Mouse (Mus musculus): ENCODE measurements at regions not wholly inside any gene's neighbourhood (a gene's known extent, or its start where the extent isn't known, plus 50 kb on each side); places are given as distances from the start of the nearest gene placed in this dataset.

GRCm38 (mm10) chr1:157705364-157705763 is 198.8 kb downstream of the Sec16b start:
- H3K9ac ChIP-seq: no peak overlapping the region
- 41% methylated on average over 4 of the region's 4 CpGs for WGBS
- H3K27me3 ChIP-seq (replicated peaks): no peaks in the 10 kb centered on the region
- H3K4me2 ChIP-seq: no peak overlapping the region
- H3K4me1 ChIP-seq (replicated peaks): peaks cover 4% of the 10 kb centered on the region; the same call in 1 of the 2 replicates
- no peak overlapping the region for H3K4me3 ChIP-seq
- no peaks in the 10 kb centered on the region for H3K36me3 ChIP-seq
- no peak overlapping the region for H3K27ac ChIP-seq (ENCODE audit: poor library complexity, severe bottlenecking)
- no peaks in the 10 kb centered on the region for H3K9me3 ChIP-seq (replicated peaks)
- no peak for ATAC-seq (ENCODE audit: insufficient number of reproducible peaks, low FRiP score)

GRCm38 (mm10) chr1:157707256-157707655 is 200.7 kb downstream of the Sec16b start:
- H3K27me3 ChIP-seq (replicated peaks): no peaks in the 10 kb centered on the region
- no peak overlapping the region for H3K9ac ChIP-seq
- 79% methylated on average over 2 of the region's 2 CpGs for WGBS

GRCm38 (mm10) chr1:157709117-157709516 is 202.6 kb downstream of the Sec16b start:
- WGBS: 83% methylated on average over 6 of the region's 6 CpGs
- peaks cover 4% of the 10 kb centered on the region; the same call in 1 of the 2 replicates for H3K4me1 ChIP-seq (replicated peaks)
- no peak overlapping the region for H3K9ac ChIP-seq
- H3K4me3 ChIP-seq: no peak overlapping the region
- H3K27me3 ChIP-seq (replicated peaks): no peaks in the 10 kb centered on the region
- H3K4me2 ChIP-seq: no peak overlapping the region
- no peak overlapping the region for H3K27ac ChIP-seq (ENCODE audit: poor library complexity, severe bottlenecking)
- ATAC-seq (ENCODE audit: insufficient number of reproducible peaks, low FRiP score): no peak
- no peaks in the 10 kb centered on the region for H3K36me3 ChIP-seq
- no peaks in the 10 kb centered on the region for H3K9me3 ChIP-seq (replicated peaks)

More at GRCm38 (mm10) chr1:157707256-157707655, 200.7 kb downstream of the Sec16b start:
- Histone ChIP-seq H3K4me1 (replicated peaks) (peaks cover 4% of the 10 kb centered on the region; the same call in 1 of the 2 replicates), H3K36me3 (no peaks in the 10 kb centered on the region), H3K4me2 (no peak overlapping the region), H3K4me3 (no peak overlapping the region), H3K27ac (ENCODE audit: poor library complexity, severe bottlenecking) (no peak overlapping the region), H3K9me3 (replicated peaks) (no peaks in the 10 kb centered on the region)
- ATAC-seq (ENCODE audit: insufficient number of reproducible peaks, low FRiP score): no peak

GRCm38 (mm10) chr1:157710870-157711269 is 204.3 kb downstream of the Sec16b start:
- no peak for ATAC-seq (ENCODE audit: insufficient number of reproducible peaks, low FRiP score)
- no peaks in the 10 kb centered on the region for H3K27me3 ChIP-seq (replicated peaks)
- no peak overlapping the region for H3K4me2 ChIP-seq
- H3K36me3 ChIP-seq: no peaks in the 10 kb centered on the region
- WGBS: 61% methylated on average over 2 of the region's 2 CpGs
- no peaks in the 10 kb centered on the region for H3K4me1 ChIP-seq (replicated peaks)
- H3K9ac ChIP-seq: no peak overlapping the region
- H3K27ac ChIP-seq (ENCODE audit: poor library complexity, severe bottlenecking): no peak overlapping the region
- no peak overlapping the region for H3K4me3 ChIP-seq
- H3K9me3 ChIP-seq (replicated peaks): no peaks in the 10 kb centered on the region

- H3K4me1 ChIP-seq (replicated peaks): no peaks in the 10 kb centered on the region
- 40% methylated on average over 2 of the region's 2 CpGs for WGBS
- no peaks in the 10 kb centered on the region for H3K9me3 ChIP-seq (replicated peaks)
- H3K27me3 ChIP-seq (replicated peaks): no peaks in the 10 kb centered on the region
- H3K4me3 ChIP-seq: no peak overlapping the region
- H3K27ac ChIP-seq (ENCODE audit: poor library complexity, severe bottlenecking): no peak overlapping the region
- H3K4me2 ChIP-seq: no peak overlapping the region
- no peak for ATAC-seq (ENCODE audit: insufficient number of reproducible peaks, low FRiP score)
- no peak overlapping the region for H3K9ac ChIP-seq
- H3K36me3 ChIP-seq: no peaks in the 10 kb centered on the region
Observed at GRCm38 (mm10) chr1:157712519-157712918, 206.0 kb downstream of the Sec16b start.

GRCm38 (mm10) chr1:157713851-157714250 is 207.3 kb downstream of the Sec16b start:
- Histone ChIP-seq H3K9me3 (replicated peaks) (no peaks in the 10 kb centered on the region), H3K4me3 (no peak overlapping the region), H3K4me1 (replicated peaks) (no peaks in the 10 kb centered on the region), H3K27ac (ENCODE audit: poor library complexity, severe bottlenecking) (no peak overlapping the region), H3K4me2 (no peak overlapping the region), H3K36me3 (no peaks in the 10 kb centered on the region), H3K9ac (no peak overlapping the region), H3K27me3 (replicated peaks) (no peaks in the 10 kb centered on the region)
- no peak for ATAC-seq (ENCODE audit: insufficient number of reproducible peaks, low FRiP score)
- 87% methylated on average over 7 of the region's 7 CpGs for WGBS

- 63% methylated on average over 3 of the region's 3 CpGs for WGBS
- no peak overlapping the region for H3K4me3 ChIP-seq
- no peak for ATAC-seq (ENCODE audit: insufficient number of reproducible peaks, low FRiP score)
- no peak overlapping the region for H3K9ac ChIP-seq
- no peak overlapping the region for H3K4me2 ChIP-seq
- no peaks in the 10 kb centered on the region for H3K36me3 ChIP-seq
- H3K9me3 ChIP-seq (replicated peaks): no peaks in the 10 kb centered on the region
- H3K27me3 ChIP-seq (replicated peaks): no peaks in the 10 kb centered on the region
- H3K27ac ChIP-seq (ENCODE audit: poor library complexity, severe bottlenecking): no peak overlapping the region
- H3K4me1 ChIP-seq (replicated peaks): no peaks in the 10 kb centered on the region
Observed at GRCm38 (mm10) chr1:157715632-157716031, 209.1 kb downstream of the Sec16b start.

- Histone ChIP-seq H3K36me3 (no peaks in the 10 kb centered on the region), H3K27ac (ENCODE audit: poor library complexity, severe bottlenecking) (no peak overlapping the region), H3K4me2 (no peak overlapping the region), H3K4me3 (no peak overlapping the region), H3K27me3 (replicated peaks) (no peaks in the 10 kb centered on the region), H3K9ac (no peak overlapping the region), H3K9me3 (replicated peaks) (no peaks in the 10 kb centered on the region), H3K4me1 (replicated peaks) (no peaks in the 10 kb centered on the region)
- no peak for ATAC-seq (ENCODE audit: insufficient number of reproducible peaks, low FRiP score)
- WGBS: 45% methylated on average over 5 of the region's 5 CpGs
Observed at GRCm38 (mm10) chr1:157717131-157717530, 210.6 kb downstream of the Sec16b start.

- Histone ChIP-seq H3K4me2 (no peak overlapping the region), H3K4me1 (replicated peaks) (no peaks in the 10 kb centered on the region), H3K27me3 (replicated peaks) (peaks cover 25% of the 10 kb centered on the region), H3K27ac (ENCODE audit: poor library complexity, severe bottlenecking) (no peak overlapping the region), H3K4me3 (no peak overlapping the region), H3K9me3 (replicated peaks) (no peaks in the 10 kb centered on the region), H3K36me3 (no peaks in the 10 kb centered on the region), H3K9ac (no peak overlapping the region)
- WGBS: 81% methylated on average over 5 of the region's 5 CpGs
- ATAC-seq (ENCODE audit: insufficient number of reproducible peaks, low FRiP score): no peak
Observed at GRCm38 (mm10) chr1:157721946-157722345, 215.4 kb downstream of the Sec16b start.

- H3K36me3 ChIP-seq: no peaks in the 10 kb centered on the region
- H3K4me2 ChIP-seq: no peak overlapping the region
- H3K9me3 ChIP-seq (replicated peaks): no peaks in the 10 kb centered on the region
- no peak for ATAC-seq (ENCODE audit: insufficient number of reproducible peaks, low FRiP score)
- WGBS: 88% methylated on average over 1 of the region's 1 CpGs
- H3K4me1 ChIP-seq (replicated peaks): no peaks in the 10 kb centered on the region
- H3K9ac ChIP-seq: no peak overlapping the region
- H3K4me3 ChIP-seq: no peak overlapping the region
- no peak overlapping the region for H3K27ac ChIP-seq (ENCODE audit: poor library complexity, severe bottlenecking)
- 0 out of 2 replicates have a peak, but pooled peaks cover under 1% of the 10 kb centered on the region for H3K27me3 ChIP-seq (replicated peaks)
Observed at GRCm38 (mm10) chr1:157731124-157731523, 224.6 kb downstream of the Sec16b start.

GRCm38 (mm10) chr1:157740725-157741665 is 234.5 kb downstream of the Sec16b start:
- ATAC-seq (ENCODE audit: insufficient number of reproducible peaks, low FRiP score): no peak
- Histone ChIP-seq H3K9ac (no peak overlapping the region), H3K36me3 (no peaks in the 10 kb centered on the region), H3K27ac (ENCODE audit: poor library complexity, severe bottlenecking) (no peak overlapping the region), H3K27me3 (replicated peaks) (no peaks in the 10 kb centered on the region), H3K4me1 (replicated peaks) (no peaks in the 10 kb centered on the region), H3K4me2 (no peak overlapping the region), H3K4me3 (no peak overlapping the region), H3K9me3 (replicated peaks) (peaks cover 3% of the 10 kb centered on the region; the same call in 1 of the 2 replicates)
- WGBS: 75% methylated on average over 13 of the region's 13 CpGs
